Mouse (Mus musculus): Measurements from ENCODE around the gene Erlin1. TPM values are rescaled to one million over a fixed set of nuclear protein-coding genes. Genes with fewer than 3 reads are reported as not detected.
A peak's percentile ranks its signal among the peaks of the same experiment; 100 is the strongest.

Gene Erlin1
- total RNA-seq (2021) = 10 to 100 TPM; 15.8 to 32.5 TPM
- long read RNA-seq, experiment 1, transcript Erlin1-201 (12 exons, 3,228 nt) = minor isoform, 5 of 23 reads
- long read RNA-seq, experiment 1, transcript Erlin1-202 (12 exons, 3,136 nt) = major isoform, 13 of 23 reads
- long read RNA-seq, experiment 1, partial matches to known transcripts = 2 of 23 reads
- long read RNA-seq, experiment 1, other reads (novel, unspliced or antisense) = 2 of 23 reads
- long read RNA-seq, experiment 2, partial matches to known transcripts = 0 of 6 reads
- long read RNA-seq, experiment 2, other reads (novel, unspliced or antisense) = 0 of 6 reads

- DNase-seq = peak; percentile 94 to 97
Measured at GRCm38 (mm10) chr19:44069121-44069913, at the start of gene Erlin1. Gene Erlin1 (minus strand): TSS chr19:44069785.

GRCm38 (mm10) chr19:44117793-44118192, 48.2 kb upstream of the Erlin1 start:
- DNase-seq = no peak

DNA sequence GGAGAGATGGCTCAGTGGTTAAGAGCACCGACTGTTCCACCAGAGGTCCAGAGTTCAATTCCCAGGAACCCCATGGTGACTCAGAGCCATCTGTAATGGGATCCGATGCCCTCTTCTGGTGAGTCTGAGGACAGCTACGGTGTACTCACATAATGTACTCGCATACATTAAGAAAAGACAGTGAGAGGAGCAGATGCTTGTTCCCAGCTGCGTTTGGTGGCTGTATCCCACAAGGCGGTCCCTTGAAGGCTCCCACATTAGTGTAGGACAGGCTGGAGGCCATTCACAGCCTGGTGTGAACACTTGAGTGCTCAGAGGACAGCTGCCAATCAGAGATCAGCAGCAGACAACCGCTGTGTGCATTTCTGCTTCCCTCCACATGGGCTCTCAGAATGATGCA, 42.1 kb upstream of the Erlin1 start:
- no peak for DNase-seq

DNA sequence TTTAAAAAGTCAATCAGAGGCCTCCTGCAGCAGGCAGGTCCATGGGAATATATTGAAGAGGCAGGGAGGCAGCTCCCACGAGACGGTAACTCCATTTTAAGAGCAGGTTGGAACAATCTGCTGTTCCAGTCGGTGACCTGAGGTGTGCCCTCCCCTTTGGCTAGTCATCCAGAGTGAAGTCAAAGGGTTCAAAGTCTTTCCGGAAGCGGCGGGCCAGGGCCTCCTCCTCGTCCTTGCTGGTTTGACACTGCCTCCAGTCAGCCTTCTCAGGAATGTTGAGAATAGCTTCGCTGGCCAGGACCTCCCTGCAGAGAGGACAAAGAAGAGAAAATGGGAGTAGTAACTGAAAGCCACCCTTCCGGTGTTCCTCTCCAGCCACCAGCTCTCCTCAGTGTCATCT, 40.8 kb upstream of the Erlin1 start:
- DNase-seq = peak; percentile 31

GRCm38 (mm10) chr19:44108996-44109395, 39.4 kb upstream of the Erlin1 start:
- peak; percentile 52 to 67 for DNase-seq

- DNase-seq = peak in 1 of 2 experiments; percentile 13
Measured at GRCm38 (mm10) chr19:44107661-44108521, 38.3 kb upstream of the Erlin1 start.

DNA sequence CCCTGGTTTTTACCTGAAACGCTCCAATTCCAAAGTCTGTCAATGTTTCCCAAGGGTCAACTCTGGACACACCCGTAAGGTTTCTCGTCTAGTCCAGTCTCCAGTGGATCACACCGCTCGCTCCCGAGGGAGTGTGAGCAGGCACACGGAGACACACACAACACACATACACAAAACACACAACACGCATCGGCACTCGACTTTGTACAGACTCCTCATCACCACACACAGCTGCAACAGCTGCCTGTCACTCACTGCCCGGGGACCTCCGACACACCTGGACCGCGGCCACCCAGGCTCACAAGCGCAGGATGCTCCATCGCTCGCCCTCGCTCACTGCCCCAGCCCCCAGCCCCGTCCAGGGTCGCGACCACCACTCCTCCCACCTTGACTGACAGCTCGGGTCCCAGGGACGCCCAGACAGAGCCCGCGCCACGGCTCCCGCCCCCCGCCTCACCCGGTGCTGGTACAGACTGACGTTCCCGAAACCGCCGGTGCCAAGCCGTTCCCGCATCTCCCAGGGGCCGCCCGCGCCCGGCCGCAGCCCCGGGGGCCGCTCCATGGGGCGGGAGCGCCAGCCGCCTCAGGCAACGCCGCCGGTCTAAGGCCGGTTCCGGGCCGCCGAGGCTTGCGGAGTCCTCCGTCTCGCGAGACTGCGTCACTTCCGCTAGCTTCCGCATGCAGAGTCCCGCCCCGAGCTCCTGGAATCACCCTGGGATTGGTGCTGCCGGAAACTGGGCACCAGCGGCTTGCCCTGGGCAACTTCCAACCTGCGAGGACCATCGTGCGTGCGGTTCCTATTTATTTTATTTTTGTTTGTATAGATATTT, 37.5 kb upstream of the Erlin1 start, which contains the start of gene Chuk:
Gene Chuk (minus strand): TSS at position 650 of the 830 bp plus-strand sequence.
- peak; percentile 98 for DNase-seq

GRCm38 (mm10) chr19:44104393-44104792, 34.8 kb upstream of the Erlin1 start:
- no peak for DNase-seq

- no peak for DNase-seq
Measured at GRCm38 (mm10) chr19:44103001-44103400, 33.4 kb upstream of the Erlin1 start.

- DNase-seq = no peak
Measured at GRCm38 (mm10) chr19:44100840-44101239, 31.3 kb upstream of the Erlin1 start.

- no peak for DNase-seq
Measured at GRCm38 (mm10) chr19:44086278-44086677, 16.7 kb upstream of the Erlin1 start.

DNA sequence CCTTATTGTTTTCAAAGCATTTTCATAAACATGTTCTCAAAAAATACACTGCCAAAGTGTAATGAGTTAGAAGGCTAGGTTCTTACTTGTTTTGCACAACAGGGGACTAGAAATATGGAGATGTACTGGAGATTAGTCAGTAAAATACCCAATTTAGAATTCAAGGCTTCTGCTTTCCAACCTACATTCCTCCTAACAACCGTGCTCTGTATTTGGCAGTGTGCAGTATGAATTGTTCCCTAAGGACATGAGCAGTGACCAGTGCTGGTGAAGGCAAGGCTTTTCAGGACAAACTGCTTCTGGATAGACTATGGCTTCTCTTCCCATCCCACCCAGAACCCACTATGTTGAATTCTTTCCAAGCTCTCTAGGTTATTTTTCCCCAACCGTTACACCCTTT, 11.3 kb upstream of the Erlin1 start:
- no peak for DNase-seq

DNA sequence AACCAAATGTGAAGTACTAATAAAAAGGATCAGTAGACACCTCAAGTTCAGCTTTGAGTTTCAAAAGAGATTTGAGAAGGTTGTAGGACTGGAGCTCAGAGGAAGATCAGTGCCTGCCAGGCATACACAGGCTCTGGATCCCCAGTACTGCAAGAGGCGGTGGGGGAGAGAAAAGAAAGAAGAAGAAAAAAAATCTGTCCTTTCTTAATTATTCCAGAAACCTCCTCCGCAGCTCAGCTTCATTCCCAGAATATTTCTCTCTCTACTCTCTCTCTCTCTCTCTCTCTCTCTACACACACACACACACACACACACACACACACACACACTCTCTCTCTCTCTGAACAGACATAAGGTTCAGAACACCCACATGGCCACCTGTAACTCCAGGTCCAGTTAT, 10.4 kb upstream of the Erlin1 start:
- no peak for DNase-seq

GRCm38 (mm10) chr19:44077024-44077423, 7.4 kb upstream of the Erlin1 start:
- DNase-seq = no peak

GRCm38 (mm10) chr19:44076457-44076856, 6.9 kb upstream of the Erlin1 start:
- no peak for DNase-seq

- DNase-seq = no peak
Measured at GRCm38 (mm10) chr19:44074986-44075385, 5.4 kb upstream of the Erlin1 start.

DNA sequence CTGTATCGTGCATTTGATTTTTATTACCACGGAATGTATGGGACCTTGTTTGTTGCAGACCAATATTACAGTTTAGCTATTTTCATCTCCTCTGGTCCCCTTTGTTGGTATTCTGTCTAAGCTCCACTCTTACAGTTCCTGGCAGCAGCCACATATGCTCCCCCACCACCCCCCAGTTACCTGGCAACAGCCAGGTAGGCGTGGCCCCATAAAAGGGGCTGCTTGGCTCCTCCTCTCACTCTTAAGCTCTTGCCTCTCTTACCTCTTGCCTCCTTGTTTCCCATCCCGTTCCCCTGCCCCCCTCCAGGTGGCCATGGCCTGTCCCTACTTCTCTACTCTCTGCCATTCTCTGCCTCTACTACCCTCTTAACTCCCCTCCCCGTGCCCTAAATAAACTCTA, 1.6 kb upstream of the Erlin1 start:
- DNase-seq = no peak

DNA sequence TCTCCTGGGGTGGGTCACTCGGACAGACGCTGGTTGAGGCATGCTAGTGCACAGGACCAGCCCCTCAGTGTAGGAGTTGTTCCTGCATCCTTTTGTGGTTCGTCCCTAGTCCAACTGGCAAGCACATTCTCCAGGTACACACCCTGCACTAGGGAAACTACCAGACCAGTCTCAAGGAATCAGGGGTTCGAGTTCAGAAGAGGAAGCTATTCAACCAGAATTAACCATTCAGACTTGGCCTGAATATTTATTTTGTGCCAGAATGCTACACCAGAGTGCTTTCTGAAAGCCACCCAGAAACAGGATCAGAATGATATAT, 288 bp upstream of the Erlin1 start:
- DNase-seq = no peak

GRCm38 (mm10) chr19:44068232-44068631, 1.4 kb downstream of the Erlin1 start:
- DNase-seq = no peak

GRCm38 (mm10) chr19:44067323-44068049, 2.1 kb downstream of the Erlin1 start:
- no peak for DNase-seq

DNA sequence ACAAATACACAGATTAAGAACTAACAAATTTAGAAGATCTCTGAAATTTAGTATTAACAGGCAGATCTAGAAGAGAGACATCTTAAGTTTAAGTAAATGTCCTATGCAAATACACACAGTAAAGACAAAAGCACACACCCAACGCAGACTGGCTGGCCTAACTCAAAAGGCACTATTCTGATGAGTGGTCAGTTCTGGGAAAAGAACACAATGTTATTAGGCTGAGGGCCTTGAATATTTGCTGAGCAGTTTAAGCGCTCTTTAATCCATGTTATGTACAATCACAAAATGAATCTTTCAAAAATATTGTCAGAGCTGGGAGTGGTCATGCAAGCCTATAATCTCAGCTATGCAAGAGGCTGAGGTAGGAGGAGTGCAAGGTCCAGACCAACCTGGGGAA, 4.9 kb downstream of the Erlin1 start:
- no peak for DNase-seq
